Mouse (Mus musculus) heart, embryonic 14.5 days (tissue): ENCODE results near the gene Krt86. TPM values are rescaled to one million over a fixed set of nuclear protein-coding genes. Genes with fewer than 3 reads are reported as not detected.

Experiments
- ATAC-seq: fragments of 200-750 bp; cut with Nextera tagmentation; 2 replicates; pipeline ENCODE4 v1.8.0; 2017; ENCODE audit warnings: low read depth, moderate TSS enrichment; ENCODE audit not compliant: insufficient number of reproducible peaks, insufficient read depth, low FRiP score
- H3K27ac ChIP-seq, 2 experiments: fragments of 200-500 bp in 1 of 2; fragments of 300-500 bp in 1 of 2; sonication (generic) in 1 of 2; replicated peaks in 1 of 2; 2 replicates each; pipeline ENCODE4 v1.5.1; 2012 to 2014; ENCODE audit warnings: low read depth in 2 of 2, low read length in 2 of 2, control low read depth in 1 of 2, mild to moderate bottlenecking in 1 of 2, mixed read lengths in 1 of 2; ENCODE audit not compliant: control insufficient read depth in 1 of 2, insufficient read depth in 1 of 2
- H3K27me3 ChIP-seq: fragments of 300-500 bp; sonication (generic); 2 replicates; pipeline ENCODE4 v1.6.1; 2014; ENCODE audit warnings: mild to moderate bottlenecking, low read length, control low read depth; ENCODE audit not compliant: control insufficient read depth, insufficient read depth
- H3K36me3 ChIP-seq: fragments of 300-500 bp; sonication (generic); 2 replicates; pipeline ENCODE4 v1.6.1; 2014; ENCODE audit warnings: mild to moderate bottlenecking, control low read depth, low read length, mixed read lengths; ENCODE audit not compliant: control insufficient read depth, insufficient read depth
- H3K4me1 ChIP-seq, 2 experiments: fragments of 200-500 bp in 1 of 2; fragments of 300-500 bp in 1 of 2; sonication (generic) in 1 of 2; 2 replicates each; pipeline ENCODE4 v1.6.1; 2012 to 2014; ENCODE audit warnings: low read length in 2 of 2, control low read depth in 1 of 2, mixed read lengths in 1 of 2; ENCODE audit not compliant: control insufficient read depth in 2 of 2, insufficient read depth in 2 of 2
- H3K4me2 ChIP-seq: fragments of 300-500 bp; sonication (generic); 2 replicates; pipeline ENCODE4 v1.6.1; 2014; ENCODE audit warnings: mild to moderate bottlenecking, low read length
- H3K4me3 ChIP-seq, 2 experiments: fragments of 200-500 bp in 1 of 2; fragments of 300-500 bp in 1 of 2; sonication (generic) in 1 of 2; 2 replicates each; pipeline ENCODE4 v1.5.1; 2012 to 2014; ENCODE audit warnings: low read length in 2 of 2, mild to moderate bottlenecking in 2 of 2, control low read depth in 1 of 2, low read depth in 1 of 2, moderate library complexity in 1 of 2; ENCODE audit not compliant: control insufficient read depth in 1 of 2, insufficient read depth in 1 of 2
- H3K9ac ChIP-seq: fragments of 300-500 bp; sonication (generic); 2 replicates; pipeline ENCODE4 v1.6.1; 2014; ENCODE audit warnings: mild to moderate bottlenecking, low read length
- H3K9me3 ChIP-seq: fragments of 300-500 bp; sonication (generic); 2 replicates; pipeline ENCODE4 v1.6.1; 2016; ENCODE audit warnings: low read length, control low read depth; ENCODE audit not compliant: control insufficient read depth
- WGBS: fragments of 180-500 bp; shearing (Covaris S2); extraction: QIAGEN DNeasy Blood & Tissue Kit; methylation state at CpG from one replicate; pipeline ENCODE4 v1.1.7; 2014; 5-methylcytosine and 5-hydroxymethylcytosine counted together
- polyA plus RNA-seq: library from polyadenylated mRNA; unstranded; fragments of >200 nt; fragmentation: Nextera tagmentation; extraction: Ambion mirVana; gene quantifications from 2 replicates; pipeline ENCODE4 v1.2.1, GENCODE M21; 2014

The Krt86 gene
- polyA plus RNA-seq, 1 experiment from 2014 or later = not detected

- H3K4me1 ChIP-seq = peaks cover 6 to 7% of the 10 kb centered on the region in 2 experiments
- H3K36me3 ChIP-seq = no peaks in the 10 kb centered on the region
- H3K4me2 ChIP-seq = no peak within 1 kb of the TSS
- no peak within 1 kb of the TSS for H3K4me3 ChIP-seq
- WGBS = 88% methylated on average over 6 of the region's 6 CpGs
- ATAC-seq = no peak
- H3K27ac ChIP-seq = no peak within 1 kb of the TSS
- no peaks in the 10 kb centered on the region for H3K9me3 ChIP-seq
- no peaks in the 10 kb centered on the region for H3K27me3 ChIP-seq
- H3K9ac ChIP-seq = no peak within 1 kb of the TSS
Observed at GRCm38 (mm10) chr15:101491431-101491830, 18.2 kb downstream of the Krt86 start, which contains the start of gene Krt83. TSS of gene Krt83 (minus strand) at chr15:101491512.

DNA sequence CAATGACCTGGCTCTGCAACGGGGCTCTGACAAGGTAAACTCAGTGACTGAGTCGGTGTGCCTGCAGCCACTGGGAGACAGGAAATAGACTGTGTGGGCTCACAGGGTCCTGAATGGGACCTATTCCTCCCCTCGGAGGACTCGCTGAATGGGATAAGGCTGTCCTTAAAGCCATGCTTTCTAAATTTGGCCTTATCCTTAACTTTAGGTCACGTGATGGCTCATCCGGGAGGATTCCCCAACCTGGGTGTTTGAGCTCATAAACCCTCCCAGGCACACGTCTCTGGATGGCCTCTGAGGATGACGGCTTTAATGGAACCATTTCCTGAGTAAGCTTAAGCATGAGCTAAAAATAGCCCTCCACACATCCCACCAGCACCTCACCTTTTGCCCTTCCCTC, 19.4 kb downstream of the Krt86 start:
- no peaks in the 10 kb centered on the region for H3K36me3 ChIP-seq
- ATAC-seq = no peak
- peaks cover 6 to 7% of the 10 kb centered on the region in 2 experiments for H3K4me1 ChIP-seq
- 17% methylated on average over 8 of the region's 8 CpGs for WGBS
- no peak overlapping the region for H3K9ac ChIP-seq
- no peak overlapping the region for H3K4me2 ChIP-seq
- no peak overlapping the region for H3K27ac ChIP-seq
- H3K9me3 ChIP-seq = no peaks in the 10 kb centered on the region
- H3K4me3 ChIP-seq = no peak overlapping the region
- H3K27me3 ChIP-seq = no peaks in the 10 kb centered on the region

GRCm38 (mm10) chr15:101493713-101494112, 20.4 kb downstream of the Krt86 start:
- WGBS = 89% methylated on average over 6 of the region's 6 CpGs
- no peak for ATAC-seq
- Histone ChIP-seq H3K9me3 (no peaks in the 10 kb centered on the region), H3K4me3 (no peak overlapping the region), H3K27ac (no peak overlapping the region), H3K4me2 (no peak overlapping the region), H3K9ac (no peak overlapping the region), H3K4me1 (peaks cover 6 to 7% of the 10 kb centered on the region in 2 experiments), H3K27me3 (no peaks in the 10 kb centered on the region), H3K36me3 (no peaks in the 10 kb centered on the region)

DNA sequence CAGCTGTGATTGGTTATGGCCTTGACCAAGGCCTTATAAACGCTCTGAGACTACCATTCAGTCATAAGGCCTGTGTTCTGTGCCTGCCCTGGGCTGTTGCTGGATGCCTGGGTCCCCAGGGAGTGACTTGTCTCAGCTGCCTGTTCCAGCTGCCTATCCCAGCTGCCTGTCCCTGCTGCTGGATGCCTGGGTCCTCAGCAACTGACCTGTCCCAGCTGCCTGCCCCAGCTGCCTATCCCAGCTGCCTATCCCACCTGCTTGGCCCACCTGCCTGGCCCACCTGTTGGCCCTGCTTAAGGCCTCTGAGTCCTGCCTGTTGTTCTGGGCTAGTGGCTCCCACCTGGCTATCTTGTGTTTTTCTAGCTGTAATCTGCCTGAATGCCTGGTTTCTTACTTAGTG, 20.9 kb downstream of the Krt86 start:
- Histone ChIP-seq H3K4me2 (no peak overlapping the region), H3K4me1 (peaks cover 6 to 7% of the 10 kb centered on the region in 2 experiments), H3K27me3 (no peaks in the 10 kb centered on the region), H3K9ac (no peak overlapping the region), H3K27ac (no peak overlapping the region), H3K4me3 (no peak overlapping the region), H3K36me3 (no peaks in the 10 kb centered on the region), H3K9me3 (no peaks in the 10 kb centered on the region)
- ATAC-seq = no peak
- 60% methylated on average over 1 of the region's 1 CpGs for WGBS

GRCm38 (mm10) chr15:101495266-101495665, 22.0 kb downstream of the Krt86 start:
- no peak overlapping the region for H3K9ac ChIP-seq
- H3K27ac ChIP-seq = no peak overlapping the region
- H3K4me2 ChIP-seq = no peak overlapping the region
- ATAC-seq = no peak
- H3K4me3 ChIP-seq = no peak overlapping the region
- H3K36me3 ChIP-seq = no peaks in the 10 kb centered on the region
- H3K27me3 ChIP-seq = no peaks in the 10 kb centered on the region
- H3K9me3 ChIP-seq = no peaks in the 10 kb centered on the region
- 83% methylated on average over 8 of the region's 8 CpGs for WGBS
- H3K4me1 ChIP-seq = peaks cover 6 to 7% of the 10 kb centered on the region in 2 experiments

DNA sequence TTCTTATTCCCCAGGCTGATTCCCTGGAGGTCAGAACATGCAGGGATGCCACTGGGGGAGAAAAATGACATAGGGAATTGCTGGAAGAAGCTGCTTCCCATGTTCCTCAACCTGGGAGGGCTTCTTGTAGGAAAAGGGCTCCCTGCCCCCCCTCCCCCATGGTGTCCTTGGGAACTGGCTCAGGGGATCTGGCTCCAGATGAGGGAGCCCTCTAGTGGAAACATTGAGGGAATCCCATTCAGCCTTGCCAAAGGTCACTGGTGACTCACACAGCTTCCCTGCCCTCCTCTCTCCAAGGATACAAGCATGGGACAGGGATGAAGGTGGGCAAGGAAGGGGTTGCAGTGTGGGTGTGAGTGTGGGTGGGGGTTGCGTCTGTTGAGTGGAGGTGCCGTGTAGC, 23.9 kb downstream of the Krt86 start:
- Histone ChIP-seq H3K27me3 (no peaks in the 10 kb centered on the region), H3K9ac (no peak overlapping the region), H3K36me3 (no peaks in the 10 kb centered on the region), H3K4me3 (no peak overlapping the region), H3K4me2 (no peak overlapping the region), H3K4me1 (peaks cover 6 to 7% of the 10 kb centered on the region in 2 experiments), H3K27ac (no peak overlapping the region), H3K9me3 (no peaks in the 10 kb centered on the region)
- 59% methylated on average over 2 of the region's 2 CpGs for WGBS
- no peak for ATAC-seq

DNA sequence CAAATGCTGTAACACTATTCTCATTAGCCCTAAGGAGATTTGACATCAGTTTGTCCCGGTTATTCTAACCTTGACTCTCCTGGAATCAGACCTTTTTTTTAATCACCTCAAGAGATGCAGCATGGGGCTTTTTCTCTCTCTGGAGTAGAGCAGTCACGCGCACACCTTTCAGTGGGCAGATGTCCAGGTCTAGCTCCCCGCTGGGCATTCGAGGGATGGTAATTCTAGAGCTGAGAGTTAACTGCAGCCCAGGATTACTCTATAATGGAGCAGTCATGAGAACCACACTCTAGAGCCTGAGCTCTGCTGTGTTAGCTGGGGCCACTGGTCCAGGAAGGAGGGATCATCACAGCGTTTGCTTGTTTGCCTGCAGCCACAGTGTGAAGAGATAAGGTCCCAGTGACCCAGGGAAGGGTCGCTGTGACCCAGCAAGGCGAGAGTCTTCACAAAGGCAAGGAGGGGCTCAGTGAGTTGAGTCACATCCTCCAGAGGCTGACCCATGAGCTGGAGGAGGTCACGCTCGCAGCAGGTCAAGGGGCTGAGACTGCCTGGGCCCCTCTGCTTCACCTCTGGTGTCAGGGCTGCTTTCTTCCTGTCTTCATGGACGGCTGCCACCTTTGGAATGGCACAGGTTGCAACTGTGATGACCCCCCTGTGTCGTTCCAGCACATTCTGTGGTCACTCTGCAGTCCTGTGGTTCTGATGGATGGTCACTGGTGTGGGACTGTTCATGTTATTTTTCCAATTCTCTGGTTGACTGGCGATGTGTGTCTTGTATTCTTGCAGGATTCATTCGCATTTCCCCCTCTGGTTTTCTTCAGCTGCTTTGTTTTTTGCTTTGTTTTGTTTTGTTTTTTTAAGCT, 33.8 kb downstream of the Krt86 start:
- no peak for ATAC-seq
- Histone ChIP-seq H3K27ac (no peak overlapping the region), H3K4me3 (no peak overlapping the region), H3K9ac (no peak overlapping the region), H3K4me2 (no peak overlapping the region), H3K9me3 (no peaks in the 10 kb centered on the region), H3K36me3 (no peaks in the 10 kb centered on the region), H3K4me1 (no peaks in the 10 kb centered on the region), H3K27me3 (no peaks in the 10 kb centered on the region; the same call in 1 of the 2 replicates)
- 36% methylated on average over 14 of the region's 14 CpGs for WGBS
